Mouse (Mus musculus) liver, postnatal 0 days (tissue): ENCODE measurements around the gene Stxbp5. TPM values are rescaled to one million over a fixed set of nuclear protein-coding genes. Genes with fewer than 3 reads are reported as not detected.
A peak's percentile ranks its signal among the peaks of the same experiment; 100 is the strongest.

Experiments used
- ATAC-seq: fragments of 200-750 bp; cut with Nextera tagmentation; 2 replicates; pipeline ENCODE4 v1.8.0; 2017; ENCODE audit warnings: mild to moderate bottlenecking, moderate library complexity
- DNase-seq: peaks from one replicate; pipeline ENCODE4 v3.0.0-alpha.2; 2016
- H3K27ac ChIP-seq: fragments of 300-500 bp; sonication (generic); 2 replicates; pipeline ENCODE4 v1.5.1; 2014; ENCODE audit warnings: antibody characterized with exemption, moderate library complexity, mild to moderate bottlenecking, low read depth
- H3K27me3 ChIP-seq: fragments of 300-500 bp; sonication (generic); 2 replicates; pipeline ENCODE4 v1.6.1; 2014; ENCODE audit warnings: low read length, control low read depth, mixed read lengths; ENCODE audit not compliant: insufficient read depth
- H3K36me3 ChIP-seq: fragments of 300-500 bp; sonication (generic); replicated peaks from 2 replicates; pipeline ENCODE4 v1.6.1; 2014; ENCODE audit warnings: mild to moderate bottlenecking, control low read depth, low read length, moderate library complexity, mixed read lengths; ENCODE audit not compliant: insufficient read depth
- H3K4me1 ChIP-seq: fragments of 300-500 bp; sonication (generic); 2 replicates; pipeline ENCODE4 v1.6.1; 2014; ENCODE audit warnings: antibody characterized with exemption, mild to moderate bottlenecking, control low read depth; ENCODE audit not compliant: insufficient read depth
- H3K4me2 ChIP-seq: fragments of 300-500 bp; sonication (generic); 2 replicates; pipeline ENCODE4 v1.6.1; 2014; ENCODE audit warnings: low read depth, mild to moderate bottlenecking, low read length, moderate library complexity, mixed read lengths
- H3K4me3 ChIP-seq: fragments of 300-500 bp; sonication (generic); 2 replicates; pipeline ENCODE4 v1.5.1; 2014; ENCODE audit warnings: low read depth, low read length
- H3K9ac ChIP-seq: fragments of 300-500 bp; sonication (generic); replicated peaks from 2 replicates; pipeline ENCODE4 v1.6.1; 2014; ENCODE audit warnings: mild to moderate bottlenecking, moderate library complexity
- H3K9me3 ChIP-seq: fragments of 300-500 bp; sonication (generic); 2 replicates; pipeline ENCODE4 v1.6.1; 2016; ENCODE audit warnings: mild to moderate bottlenecking, control low read depth, low read length, mixed read lengths
- CTCF ChIP-seq: sonication (generic); IDR thresholded peaks from 2 replicates; pipeline ENCODE4 v1.5.1; 2016; ENCODE audit warnings: antibody characterized with exemption, low read depth
- EP300 ChIP-seq: IDR thresholded peaks from 2 replicates; pipeline ENCODE4 v1.6.1; 2016; ENCODE audit warnings: antibody characterized with exemption, low read depth, mild to moderate bottlenecking
- WGBS: fragments of 180-500 bp; shearing (Covaris S2); extraction: QIAGEN DNeasy Blood & Tissue Kit; methylation state at CpG from one replicate; pipeline ENCODE4 v1.1.7; 2014; ENCODE audit not compliant: insufficient replicate concordance; 5-methylcytosine and 5-hydroxymethylcytosine counted together
- polyA plus RNA-seq: library from polyadenylated mRNA; unstranded; fragments of >200 nt; fragmentation: Nextera tagmentation; extraction: Ambion mirVana; gene quantifications from 2 replicates; pipeline ENCODE4 v1.2.1, GENCODE M21; 2015

Gene Stxbp5
- polyA plus RNA-seq, 1 experiment from 2014 or later: 2.2 TPM

GRCm38 (mm10) chr10:9866793-9867579, 33.9 kb downstream of the Stxbp5 start:
- ATAC-seq (no peak), DNase-seq (no peak)
- Histone ChIP-seq H3K27ac (no peak overlapping the region), H3K9me3 (no peaks in the 10 kb centered on the region), H3K4me3 (no peak overlapping the region), H3K36me3 (no peaks in the 10 kb centered on the region), H3K9ac (no peak overlapping the region), H3K4me2 (no peak overlapping the region), H3K27me3 (no peaks in the 10 kb centered on the region), H3K4me1 (no peaks in the 10 kb centered on the region)
- TF ChIP-seq CTCF: peak; percentile 44
- TF ChIP-seq EP300: no peak
- WGBS: 81% methylated on average over 17 of the region's 17 CpGs

GRCm38 (mm10) chr10:9860022-9860421, 40.9 kb downstream of the Stxbp5 start:
- no peaks in the 10 kb centered on the region for H3K27me3 ChIP-seq
- WGBS: 85% methylated on average over 4 of the region's 4 CpGs
- H3K4me1 ChIP-seq: no peaks in the 10 kb centered on the region
- peaks cover 7% of the 10 kb centered on the region; the same call in 1 of the 2 replicates for H3K36me3 ChIP-seq
- H3K27ac ChIP-seq: no peak overlapping the region
- no peak for TF ChIP-seq CTCF
- no peak for TF ChIP-seq EP300
- H3K4me2 ChIP-seq: no peak overlapping the region
- no peak overlapping the region for H3K4me3 ChIP-seq
- ATAC-seq (no peak), DNase-seq (no peak)
- no peaks in the 10 kb centered on the region for H3K9me3 ChIP-seq
- H3K9ac ChIP-seq: no peak overlapping the region

- Histone ChIP-seq H3K36me3 (peaks cover 7% of the 10 kb centered on the region; the same call in 1 of the 2 replicates), H3K4me1 (no peaks in the 10 kb centered on the region), H3K27ac (no peak overlapping the region), H3K4me2 (no peak overlapping the region), H3K4me3 (no peak overlapping the region), H3K9me3 (no peaks in the 10 kb centered on the region), H3K27me3 (no peaks in the 10 kb centered on the region), H3K9ac (no peak overlapping the region)
- DNase-seq: no peak
- TF ChIP-seq CTCF: no peak
- ATAC-seq: no peak
- 85% methylated on average over 3 of the region's 3 CpGs for WGBS
These were observed 41.4 kb downstream of the Stxbp5 start for GRCm38 (mm10) chr10:9859476-9859875.

GRCm38 (mm10) chr10:9857850-9858249, 43.0 kb downstream of the Stxbp5 start:
- no peak for TF ChIP-seq CTCF
- no peak for TF ChIP-seq EP300
- Histone ChIP-seq H3K9ac (no peak overlapping the region), H3K27ac (no peak overlapping the region), H3K9me3 (no peaks in the 10 kb centered on the region; the same call in 1 of the 2 replicates), H3K4me2 (no peak overlapping the region), H3K36me3 (peaks cover 7% of the 10 kb centered on the region; the same call in 1 of the 2 replicates), H3K27me3 (no peaks in the 10 kb centered on the region), H3K4me3 (no peak overlapping the region), H3K4me1 (no peaks in the 10 kb centered on the region)
- ATAC-seq (no peak), DNase-seq (no peak)
- WGBS: 90% methylated on average over 2 of the region's 2 CpGs

- H3K36me3 ChIP-seq: peaks cover 7% of the 10 kb centered on the region
- TF ChIP-seq EP300 (no peak), CTCF (no peak)
- H3K9me3 ChIP-seq: peaks cover 2% of the 10 kb centered on the region; the same call in 1 of the 2 replicates
- ATAC-seq (no peak), DNase-seq (no peak)
- H3K4me1 ChIP-seq: no peaks in the 10 kb centered on the region
- no peak overlapping the region for H3K9ac ChIP-seq
- no peak overlapping the region for H3K4me3 ChIP-seq
- no peaks in the 10 kb centered on the region for H3K27me3 ChIP-seq
- H3K27ac ChIP-seq: no peak overlapping the region
- WGBS: 93% methylated on average over 9 of the region's 9 CpGs
- no peak overlapping the region for H3K4me2 ChIP-seq
These were observed 44.1 kb downstream of the Stxbp5 start for GRCm38 (mm10) chr10:9856792-9857191.

GRCm38 (mm10) chr10:9846408-9846807, 54.5 kb downstream of the Stxbp5 start:
- no peak overlapping the region for H3K4me3 ChIP-seq
- DNase-seq (no peak), ATAC-seq (no peak)
- H3K27ac ChIP-seq: no peak overlapping the region
- 91% methylated on average over 4 of the region's 4 CpGs for WGBS
- no peak overlapping the region for H3K4me2 ChIP-seq
- H3K9ac ChIP-seq: no peak overlapping the region
- H3K9me3 ChIP-seq: no peaks in the 10 kb centered on the region
- TF ChIP-seq CTCF: no peak
- TF ChIP-seq EP300: no peak
- H3K27me3 ChIP-seq: no peaks in the 10 kb centered on the region
- no peaks in the 10 kb centered on the region for H3K4me1 ChIP-seq
- peaks cover 3% of the 10 kb centered on the region for H3K36me3 ChIP-seq
